Mouse (Mus musculus): ENCODE measurements around the gene Nfatc2.

Nfatc2 gene

DNA sequence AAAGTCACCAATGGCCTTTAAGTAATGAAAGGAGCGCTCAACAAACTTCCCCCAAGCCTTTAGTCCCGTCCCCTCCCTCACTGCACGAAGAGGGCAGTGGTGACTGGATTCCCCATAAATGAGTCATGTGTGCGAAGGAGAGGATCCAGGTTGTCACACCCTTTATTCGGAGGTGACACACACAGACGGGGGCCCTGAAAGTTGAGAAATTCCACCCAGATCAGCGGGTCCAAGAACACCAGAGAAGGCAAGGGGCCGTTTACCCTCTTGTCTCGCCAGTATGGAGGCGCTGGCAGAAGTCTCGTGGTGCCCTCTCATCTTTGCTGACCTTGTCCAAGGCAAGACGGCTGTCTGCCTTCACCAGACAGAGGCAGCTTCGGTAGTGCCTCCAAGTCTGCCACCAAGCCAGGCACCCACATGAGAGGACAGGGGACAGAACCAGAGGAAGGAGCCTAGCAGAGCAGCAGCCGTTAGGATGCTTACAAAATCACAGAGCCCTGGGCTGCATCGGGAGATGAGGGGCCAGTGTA is 21.8 kb downstream of the Nfatc2 start:
- DNase-seq (ENCODE audit: inconsistent age in 2 of 2, low spot score in 1 of 2), result no peak

DNA sequence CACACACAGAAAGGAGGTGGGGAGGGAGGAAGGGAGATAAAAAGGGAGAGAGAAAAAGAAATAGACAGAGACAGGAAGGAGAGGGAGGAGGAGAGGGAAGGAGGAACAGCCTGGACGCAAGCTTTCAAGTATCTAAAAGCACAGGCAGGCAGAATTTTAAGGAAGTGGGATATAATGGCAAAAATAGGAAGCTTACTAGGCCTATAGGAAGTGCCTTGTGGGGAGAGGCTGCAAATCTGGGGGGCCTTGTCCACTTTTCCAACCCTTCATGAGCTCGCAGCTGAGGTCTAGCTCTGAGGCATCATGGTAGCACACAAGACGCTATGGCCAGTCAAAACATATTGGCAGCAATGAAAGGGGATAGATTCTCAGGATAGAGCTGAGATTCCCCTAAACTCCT is 22.3 kb downstream of the Nfatc2 start:
- DNase-seq (ENCODE audit: inconsistent age in 2 of 2, low spot score in 1 of 2), result no peak

DNA sequence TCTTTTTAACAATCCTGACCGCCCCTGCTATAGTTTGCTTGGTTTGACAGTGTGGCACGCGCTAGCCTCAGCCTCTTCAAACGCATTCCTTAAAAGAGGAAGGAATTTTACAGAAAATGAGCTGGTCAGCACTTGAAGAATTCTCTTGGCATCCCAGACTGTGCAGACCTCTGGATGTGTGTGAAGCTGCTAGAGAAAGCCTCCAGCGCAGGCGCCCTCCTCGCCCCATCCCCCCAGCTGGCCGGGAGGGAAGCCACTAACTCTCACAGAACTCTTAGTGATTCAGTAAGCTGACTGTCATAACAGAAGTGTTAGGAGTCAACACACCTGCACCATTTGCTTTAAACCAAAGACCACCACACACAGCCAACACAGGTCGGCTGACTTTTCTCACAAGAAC is 23.3 kb downstream of the Nfatc2 start:
- no peak for DNase-seq (ENCODE audit: inconsistent age in 2 of 2, low spot score in 1 of 2)

DNA sequence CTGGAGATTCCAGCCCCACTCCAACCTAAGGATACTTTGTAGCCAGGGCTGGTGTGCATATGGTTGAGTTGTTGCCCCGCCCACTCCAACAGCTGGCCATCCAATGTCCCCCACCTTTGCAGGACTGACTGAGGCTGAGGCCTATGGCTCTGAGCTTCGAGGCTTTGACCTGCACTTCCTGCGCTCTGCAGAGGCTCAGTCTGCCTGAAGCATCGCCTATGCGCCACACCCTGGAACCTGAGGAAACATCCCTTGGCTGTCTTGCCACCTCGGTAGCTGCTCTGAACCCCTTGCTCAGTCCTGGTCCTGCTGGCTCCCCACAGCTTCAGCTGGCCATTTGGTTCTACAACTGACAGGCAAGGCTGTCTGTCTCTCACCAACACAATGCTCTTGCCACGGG is 24.1 kb downstream of the Nfatc2 start:
- DNase-seq (ENCODE audit: inconsistent age in 2 of 2, low spot score in 1 of 2), result no peak

DNA sequence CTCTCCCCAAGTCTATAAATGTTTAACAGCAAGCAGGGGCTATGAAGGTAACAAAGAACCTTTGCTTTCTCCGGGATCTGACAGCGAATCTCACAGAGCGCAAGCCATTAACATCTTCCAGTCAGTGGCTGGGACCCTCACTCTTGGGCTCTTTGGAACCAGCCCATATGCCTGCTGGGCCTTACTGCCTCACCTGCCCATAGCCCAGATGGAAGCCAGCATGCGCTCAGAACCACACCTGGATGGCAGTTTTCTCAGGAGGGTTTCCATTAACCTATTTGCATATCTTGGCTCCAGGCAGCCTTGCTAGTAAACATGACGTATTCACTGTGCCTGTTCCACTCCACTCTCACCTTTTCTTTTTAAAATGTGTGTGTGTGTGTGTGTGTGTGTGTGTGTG is 25.6 kb downstream of the Nfatc2 start:
- no peak for DNase-seq (ENCODE audit: inconsistent age in 2 of 2, low spot score in 1 of 2)

DNA sequence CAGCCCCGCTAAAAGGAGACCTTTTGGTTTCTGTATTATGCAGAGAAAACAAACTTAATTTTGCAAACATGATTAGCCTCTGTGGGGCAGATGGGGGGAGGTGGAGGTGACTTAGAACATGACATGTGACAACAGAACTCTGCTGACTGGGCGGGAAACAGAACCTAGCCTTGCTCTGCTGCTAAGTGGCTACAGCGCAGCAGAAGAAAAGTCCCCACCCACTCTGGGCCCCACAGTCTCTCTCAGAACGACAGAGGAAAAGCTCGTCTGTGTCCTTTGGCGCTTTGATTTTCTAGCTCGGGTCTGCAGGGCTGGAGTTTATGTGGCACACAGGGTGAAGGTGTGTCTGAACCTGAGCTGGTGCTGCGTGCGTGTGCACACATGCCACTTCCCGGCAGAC is 26.5 kb downstream of the Nfatc2 start:
- peak in 1 of 2 experiments; percentile 44 for DNase-seq (ENCODE audit: inconsistent age in 2 of 2, low spot score in 1 of 2)

DNA sequence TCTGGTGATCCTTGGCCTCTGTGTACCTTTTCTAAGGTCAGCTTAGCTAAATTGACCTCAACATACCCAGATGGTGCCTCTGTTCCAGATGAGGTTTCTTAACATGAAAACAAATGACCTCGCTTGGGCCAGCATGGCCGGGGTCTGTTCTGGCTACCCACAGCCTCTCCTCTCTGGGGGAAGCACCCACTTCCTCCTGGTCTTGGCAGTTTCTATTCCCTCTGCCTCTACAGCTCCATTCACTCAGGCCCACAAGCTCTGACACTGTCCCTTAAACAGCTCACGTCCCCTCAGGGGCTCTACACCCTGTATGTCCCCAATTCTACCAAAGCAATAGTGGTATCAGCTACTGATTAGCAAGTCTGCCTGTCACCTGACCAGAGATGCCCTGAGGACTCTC is 27.6 kb downstream of the Nfatc2 start:
- no peak for DNase-seq (ENCODE audit: inconsistent age in 2 of 2, low spot score in 1 of 2)

DNA sequence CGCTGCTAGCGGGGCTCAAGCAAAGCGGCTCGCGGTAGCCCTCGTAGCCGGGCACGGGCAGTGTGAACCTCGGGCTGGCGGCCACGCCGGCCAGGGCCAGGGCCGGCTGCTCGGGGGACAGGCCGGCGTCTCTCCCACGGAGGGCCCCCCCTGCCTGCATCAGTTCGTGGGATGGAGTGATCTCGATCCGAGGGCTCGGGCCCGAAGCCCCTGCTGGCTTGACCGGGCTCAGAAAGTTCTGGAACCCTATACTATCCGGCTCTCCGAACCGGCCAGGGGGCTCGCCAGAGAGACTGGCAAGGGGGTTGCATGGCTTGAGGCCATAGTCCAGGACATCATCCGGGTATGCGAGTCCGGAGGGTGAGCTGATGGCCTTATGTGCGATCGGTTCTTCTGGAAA is 30.2 kb downstream of the Nfatc2 start:
- DNase-seq (ENCODE audit: inconsistent age in 2 of 2, low spot score in 1 of 2), result no peak

DNA sequence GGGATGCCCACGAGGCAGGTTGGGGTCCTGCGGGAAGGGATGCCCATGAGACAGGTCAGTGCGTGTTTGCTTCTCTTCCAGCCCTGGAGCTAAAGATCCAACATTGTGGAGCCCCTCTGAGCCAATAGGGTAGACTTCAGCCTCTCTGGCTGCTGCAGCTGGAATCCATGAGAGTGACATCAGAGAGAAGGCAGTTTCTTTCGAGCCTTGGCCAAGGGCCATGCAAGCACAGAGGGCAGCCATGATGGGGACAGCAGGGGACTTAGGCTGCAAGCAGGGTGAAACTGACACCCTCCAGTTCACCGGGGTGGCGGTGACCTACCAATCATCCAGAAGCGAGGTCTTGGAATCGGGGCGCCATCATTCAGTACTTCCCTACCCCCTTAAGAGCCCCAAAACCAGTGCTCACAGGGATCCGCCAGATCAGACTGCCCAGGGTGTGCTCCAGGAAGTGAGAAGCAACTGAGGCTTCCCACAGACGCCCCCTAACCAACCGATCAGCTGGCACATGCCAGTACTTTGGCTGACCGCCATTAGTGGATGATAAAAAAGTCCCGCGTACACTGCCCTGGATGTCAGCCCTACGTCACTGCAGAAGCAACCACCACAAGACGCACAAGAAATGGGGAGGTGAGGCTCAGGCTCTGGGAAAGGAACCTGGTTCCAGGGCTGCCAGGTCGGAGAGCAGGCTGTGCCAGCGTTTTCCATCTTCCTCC is 35.8 kb downstream of the Nfatc2 start:
- DNase-seq (ENCODE audit: inconsistent age in 2 of 2, low spot score in 1 of 2), result no peak

DNA sequence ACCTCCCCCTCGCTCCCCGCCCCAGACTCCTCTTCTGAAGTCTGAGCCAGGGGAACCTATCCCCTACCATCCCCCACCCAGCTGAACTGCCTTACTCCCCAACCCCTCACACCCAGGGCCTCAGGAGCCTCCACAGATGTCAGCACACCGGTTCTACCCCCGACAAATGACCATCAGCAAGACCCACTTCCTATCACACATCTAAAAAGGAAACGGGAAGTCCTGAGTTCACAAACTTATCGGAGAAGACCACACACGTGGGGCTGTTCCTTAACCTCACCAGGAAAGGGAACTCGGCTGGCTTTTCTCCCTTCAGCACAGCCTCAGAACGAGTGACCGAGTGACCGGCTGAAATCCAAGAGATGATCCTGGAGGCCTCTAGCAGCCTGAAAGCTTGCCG is 38.3 kb downstream of the Nfatc2 start:
- no peak for DNase-seq (ENCODE audit: inconsistent age in 2 of 2, low spot score in 1 of 2)

DNA sequence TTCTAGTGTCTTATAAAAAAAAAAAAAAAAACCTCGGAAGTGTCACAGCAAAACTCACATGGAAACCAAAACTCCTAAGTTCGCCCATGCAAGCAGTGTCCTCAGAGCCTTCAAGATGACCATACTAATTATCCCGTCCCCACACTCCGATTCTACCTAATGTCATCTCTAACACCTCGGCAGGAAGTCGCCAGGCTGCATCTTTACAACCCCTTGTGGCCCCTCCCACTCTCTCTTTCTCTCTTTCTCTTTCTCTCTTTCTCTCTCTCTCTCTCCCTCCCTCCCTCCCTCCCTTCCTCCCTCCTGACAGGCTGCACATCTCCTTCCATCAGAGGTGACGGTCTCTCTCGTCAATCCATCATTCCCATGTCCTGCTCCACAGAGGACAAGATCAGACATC is 44.4 kb downstream of the Nfatc2 start:
- DNase-seq (ENCODE audit: inconsistent age in 2 of 2, low spot score in 1 of 2), result no peak

DNA sequence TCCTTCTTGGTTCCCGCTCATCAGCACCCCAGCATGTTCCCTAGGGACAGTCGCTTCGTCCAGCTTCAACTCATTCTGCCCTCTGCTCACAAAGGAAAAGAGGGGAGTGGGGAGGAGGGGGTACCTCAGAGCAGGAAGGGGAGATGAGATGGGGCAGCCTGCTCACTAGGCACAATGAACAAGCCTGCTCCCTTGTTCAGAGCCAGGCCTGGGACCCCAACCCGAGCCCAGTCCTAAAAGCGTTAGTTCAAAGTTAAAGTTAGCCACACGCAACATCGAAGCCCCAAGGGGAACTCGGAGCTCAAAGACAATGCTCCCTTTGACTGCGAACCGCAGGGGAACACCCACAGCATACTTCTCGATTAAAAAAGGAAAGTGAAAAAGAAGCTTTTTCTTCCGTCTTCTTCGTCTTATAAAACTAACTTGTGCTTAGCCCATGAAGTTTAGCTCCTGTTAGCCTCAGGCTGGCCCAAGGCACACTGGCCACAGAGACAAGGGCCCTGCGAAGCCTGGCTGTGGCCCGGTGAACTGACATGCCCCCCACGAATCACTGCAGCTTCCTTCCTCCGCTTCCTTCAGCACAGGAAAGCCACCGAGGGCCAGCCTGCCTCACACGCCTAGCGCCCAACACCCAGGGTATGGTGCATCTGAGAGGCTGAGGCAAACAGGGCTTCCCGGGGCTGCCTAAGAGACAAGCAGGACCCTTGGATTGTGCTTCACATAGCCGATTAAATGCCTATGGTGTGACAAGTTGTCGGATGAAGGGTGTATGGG is 45.4 kb downstream of the Nfatc2 start:
- DNase-seq (ENCODE audit: inconsistent age in 2 of 2, low spot score in 1 of 2), result peak in 1 of 2 experiments; percentile 56

DNA sequence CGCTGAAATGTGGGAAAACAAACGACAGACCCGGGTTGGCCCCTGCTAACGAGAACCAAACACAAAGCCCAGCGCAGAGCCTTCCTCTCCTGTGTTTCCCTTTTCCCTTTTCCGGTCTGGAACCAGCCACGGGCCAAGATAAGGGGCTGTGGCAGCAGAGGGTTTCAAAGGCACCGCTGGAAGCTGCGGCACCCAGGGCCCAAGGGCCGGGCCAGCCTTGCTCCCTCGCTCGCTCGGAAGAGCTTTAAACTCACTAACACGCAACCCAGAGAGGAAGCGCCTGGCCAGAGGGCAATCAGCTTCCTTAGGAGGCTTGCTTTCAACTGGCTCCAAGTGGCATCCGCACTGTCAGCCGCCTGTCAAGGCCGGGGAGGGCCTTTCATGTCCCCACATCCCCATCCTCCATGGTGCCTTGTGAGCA is 47.9 kb downstream of the Nfatc2 start:
- DNase-seq (ENCODE audit: inconsistent age in 2 of 2, low spot score in 1 of 2), result peak; percentile 46 to 76

DNA sequence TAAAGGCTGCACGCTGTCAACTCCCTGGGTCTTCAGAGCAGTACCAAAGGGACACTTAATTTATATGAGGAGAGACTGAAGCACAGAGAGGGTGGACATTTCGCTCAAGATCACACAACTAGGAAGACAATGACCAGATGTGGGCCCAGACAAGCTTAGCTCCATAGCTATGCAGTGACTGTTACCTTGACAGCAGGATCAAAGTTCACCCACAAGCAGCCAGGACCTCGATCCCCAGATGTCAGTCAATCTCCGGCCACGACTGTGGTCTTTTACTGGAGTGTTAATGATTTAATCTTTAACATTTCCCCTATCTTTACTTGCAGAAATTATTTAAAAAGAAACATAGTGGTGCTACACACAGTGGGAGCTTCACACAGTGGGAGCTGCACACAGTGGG is 49.1 kb downstream of the Nfatc2 start:
- DNase-seq (ENCODE audit: inconsistent age in 2 of 2, low spot score in 1 of 2), result no peak

DNA sequence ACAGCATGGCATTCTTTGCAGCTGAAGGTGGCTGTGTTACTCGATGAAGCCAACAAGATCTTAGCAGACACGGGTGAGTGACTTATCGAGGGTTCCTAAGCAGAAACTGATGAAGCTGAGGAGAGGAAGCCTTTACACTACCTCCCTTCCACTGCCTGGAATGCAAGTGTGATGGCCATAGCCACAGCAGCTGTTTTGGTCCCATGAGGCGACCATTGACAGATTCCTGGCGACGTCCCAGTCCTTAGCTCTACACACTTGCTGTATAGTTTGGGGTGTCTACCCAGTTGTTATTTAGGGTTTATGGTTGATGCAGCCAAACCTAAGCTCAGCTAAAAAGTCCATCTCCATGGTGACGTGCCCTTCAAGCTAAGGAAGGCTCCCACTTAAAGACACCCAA is 50.2 kb downstream of the Nfatc2 start:
- DNase-seq (ENCODE audit: inconsistent age in 2 of 2, low spot score in 1 of 2), result no peak

DNA sequence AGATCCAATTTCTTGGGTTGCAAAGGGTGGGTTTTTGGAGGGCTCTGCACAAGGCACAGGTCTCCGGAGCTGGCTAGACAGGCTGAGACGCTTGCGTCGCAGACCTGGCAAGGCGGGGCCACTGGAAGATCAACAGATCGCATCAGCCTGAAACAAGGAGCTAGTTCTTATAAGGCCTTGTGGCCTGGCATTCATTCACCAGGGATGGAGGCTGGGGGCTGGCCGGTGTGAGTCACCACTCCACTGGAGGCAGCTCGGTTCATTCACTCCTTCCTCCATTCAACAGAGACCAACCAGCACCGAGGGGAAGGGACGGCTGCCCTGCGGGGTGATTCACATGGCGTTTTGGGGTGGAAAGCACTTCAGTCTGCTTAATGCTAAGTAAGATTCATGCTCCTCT is 52.1 kb downstream of the Nfatc2 start:
- no peak for DNase-seq (ENCODE audit: inconsistent age in 2 of 2, low spot score in 1 of 2)

DNA sequence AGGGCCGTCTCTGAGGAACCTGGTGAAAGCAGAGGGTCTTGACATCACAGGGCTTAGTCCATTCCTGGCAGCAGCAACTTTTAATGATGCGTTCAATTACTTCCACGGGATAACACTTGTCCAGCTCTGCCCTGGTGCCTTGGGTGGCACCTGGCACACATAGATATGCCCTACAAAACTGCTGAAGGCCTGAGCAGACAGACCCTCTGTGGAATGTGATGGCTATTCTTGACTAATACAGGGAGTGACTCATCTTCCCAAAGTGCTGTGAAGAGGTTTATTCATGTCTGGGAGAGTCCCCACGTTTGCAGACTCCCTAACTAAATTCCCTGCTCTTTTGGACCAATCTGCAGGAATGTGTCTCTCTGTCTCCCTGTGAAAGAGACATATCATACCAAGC is 53.4 kb downstream of the Nfatc2 start:
- DNase-seq (ENCODE audit: inconsistent age in 2 of 2, low spot score in 1 of 2), result no peak

DNA sequence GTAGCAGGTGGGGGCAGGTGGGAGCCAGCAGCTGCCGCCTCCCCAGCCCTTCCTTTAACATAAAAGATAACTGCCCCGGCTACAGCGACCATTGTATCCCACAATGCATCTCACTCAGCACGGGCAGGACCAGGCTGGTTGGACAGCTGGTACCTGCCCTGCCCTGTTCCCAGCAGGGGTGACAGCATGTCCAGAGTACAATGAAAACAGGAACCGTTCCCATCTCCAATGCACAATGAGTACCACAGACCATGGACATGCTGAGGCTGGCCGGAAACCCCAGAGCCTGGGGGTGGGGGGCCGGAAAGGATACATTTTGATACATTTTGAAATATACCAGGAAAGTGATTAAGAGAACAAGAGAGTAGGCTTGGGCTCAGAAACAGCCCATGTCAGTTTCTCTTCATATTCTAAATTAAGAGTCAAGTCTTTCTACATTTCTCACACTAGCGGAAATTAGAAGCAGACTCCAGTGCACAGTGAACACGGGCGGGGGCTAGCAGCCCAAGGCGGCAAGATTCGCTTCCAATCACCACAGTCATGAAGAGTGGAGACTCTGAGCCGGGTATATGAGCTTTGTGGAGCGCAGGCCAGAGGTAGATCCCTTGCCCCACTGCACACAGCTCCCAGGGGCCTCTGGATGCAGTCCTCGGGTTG is 55.4 kb downstream of the Nfatc2 start:
- no peak for DNase-seq (ENCODE audit: inconsistent age in 2 of 2, low spot score in 1 of 2)

DNA sequence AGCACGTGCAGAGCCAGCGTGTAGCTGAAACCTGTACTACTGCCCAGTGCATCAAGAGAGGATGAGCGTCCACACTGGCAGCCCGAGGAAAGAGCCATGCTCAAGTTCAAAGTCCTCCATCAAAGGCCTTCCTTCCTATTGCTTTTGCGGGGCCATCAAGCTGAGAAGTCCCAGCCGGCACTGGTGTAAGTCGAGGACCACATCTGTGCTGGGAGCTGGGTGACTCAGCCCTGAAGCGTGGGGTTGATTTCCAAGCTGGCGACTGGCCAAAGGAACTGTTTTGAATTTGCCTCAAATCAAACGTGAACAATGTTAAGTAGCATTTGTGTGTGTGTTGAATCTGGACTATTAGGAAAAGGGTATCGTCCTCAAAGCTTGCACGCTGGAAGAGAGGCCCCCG is 57.4 kb downstream of the Nfatc2 start:
- DNase-seq (ENCODE audit: inconsistent age in 2 of 2, low spot score in 1 of 2), result peak; percentile 76 to 89

DNA sequence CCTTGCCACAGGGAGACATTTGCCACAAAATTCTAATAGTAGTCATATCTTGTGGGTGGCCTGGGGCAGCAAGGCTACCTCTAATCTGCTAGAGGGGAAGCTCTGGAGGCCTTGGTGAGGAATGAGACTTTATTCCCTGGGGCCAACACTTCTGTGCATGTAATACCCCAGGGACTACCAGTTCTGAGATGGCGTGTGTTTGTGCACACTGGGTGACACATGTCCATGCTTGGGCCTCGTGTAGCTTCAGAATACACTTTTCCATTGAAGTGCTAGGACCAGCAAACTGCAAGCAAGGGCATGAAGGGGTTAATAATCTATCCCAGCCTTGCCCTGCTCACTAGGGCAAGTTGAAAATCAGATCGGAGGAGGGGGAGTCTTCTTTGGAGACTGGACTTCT is 58.4 kb downstream of the Nfatc2 start:
- DNase-seq (ENCODE audit: inconsistent age in 2 of 2, low spot score in 1 of 2), result no peak

DNA sequence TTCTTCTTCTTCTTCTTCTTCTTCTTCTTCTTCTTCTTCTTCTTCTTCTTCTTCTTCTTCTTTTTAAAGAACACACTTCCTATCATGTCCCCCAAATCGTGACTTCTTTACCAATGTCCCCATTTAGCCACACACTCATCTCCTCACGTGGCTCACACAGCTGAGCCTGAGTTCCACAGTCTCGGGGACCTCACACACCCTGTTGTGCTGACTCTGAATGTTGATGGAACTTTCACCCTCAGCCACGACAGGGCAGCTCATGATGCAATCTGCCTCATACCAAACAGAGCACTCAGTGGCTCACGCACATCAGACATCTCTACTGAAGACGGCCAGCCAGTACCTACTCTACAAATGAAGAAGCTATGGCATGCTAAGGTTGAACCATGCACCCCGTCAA is 60.2 kb downstream of the Nfatc2 start:
- DNase-seq (ENCODE audit: inconsistent age in 2 of 2, low spot score in 1 of 2), result no peak

All from adrenal gland, adult (tissue).